Mouse (Mus musculus) thymus, adult 2 months (tissue): ENCODE results near the gene Tecr. TPM values are rescaled to one million over a fixed set of nuclear protein-coding genes. Genes with fewer than 3 reads are reported as not detected.

Experiments used
- DNase-seq: peaks from one replicate; pipeline ENCODE4 v3.0.0; 2021
- H3K27ac ChIP-seq: fragments of 200-500 bp; 2 replicates; pipeline ENCODE4 v1.5.1; 2012; ENCODE audit warnings: low read length, control low read depth; ENCODE audit not compliant: control insufficient read depth, insufficient read depth
- H3K27me3 ChIP-seq: fragments of 200-500 bp; 2 replicates; pipeline ENCODE4 v1.6.1; 2012; ENCODE audit warnings: mild to moderate bottlenecking, low read length, moderate library complexity, mixed read lengths; ENCODE audit not compliant: control insufficient read depth, insufficient read depth
- H3K36me3 ChIP-seq: fragments of 200-500 bp; 2 replicates; pipeline ENCODE4 v1.6.1; 2012; ENCODE audit warnings: mild to moderate bottlenecking, low read length, moderate library complexity; ENCODE audit not compliant: control insufficient read depth, insufficient read depth
- H3K4me1 ChIP-seq: fragments of 200-500 bp; replicated peaks from 2 replicates; pipeline ENCODE4 v1.6.1; 2012; ENCODE audit warnings: low read length; ENCODE audit not compliant: control insufficient read depth, insufficient read depth
- H3K4me3 ChIP-seq: fragments of 200-500 bp; 2 replicates; pipeline ENCODE4 v1.5.1; 2012; ENCODE audit warnings: mild to moderate bottlenecking, low read length, control low read depth, moderate library complexity; ENCODE audit not compliant: control insufficient read depth, insufficient read depth
- CTCF ChIP-seq: fragments of 200-500 bp; IDR thresholded peaks from 2 replicates; pipeline ENCODE4 v1.5.1; 2012; ENCODE audit warnings: mild to moderate bottlenecking, control low read depth, low read length, moderate library complexity, borderline replicate concordance; ENCODE audit not compliant: control insufficient read depth, poor library complexity, insufficient read depth; ENCODE audit errors: extremely low read depth
- POLR2A ChIP-seq: fragments of 200-500 bp; IDR thresholded peaks from 2 replicates; pipeline ENCODE4 v1.6.1; 2012; ENCODE audit warnings: mild to moderate bottlenecking, low read length, control low read depth, moderate library complexity; ENCODE audit not compliant: control insufficient read depth, poor library complexity, insufficient read depth; ENCODE audit errors: extremely low read depth
- WGBS: fragments of 180-500 bp; shearing (Covaris S2); methylation state at CpG from one replicate; pipeline ENCODE4 v1.1.7; 2018; 5-methylcytosine and 5-hydroxymethylcytosine counted together
- polyA plus RNA-seq: library from polyadenylated mRNA; depleted of rRNA; stranded (reverse); fragments of >200 nt; gene quantifications from 2 replicates; pipeline ENCODE4 v1.2.3, GENCODE M21; 2012

Tecr gene
- polyA plus RNA-seq, 1 experiment = 705 TPM

DNA sequence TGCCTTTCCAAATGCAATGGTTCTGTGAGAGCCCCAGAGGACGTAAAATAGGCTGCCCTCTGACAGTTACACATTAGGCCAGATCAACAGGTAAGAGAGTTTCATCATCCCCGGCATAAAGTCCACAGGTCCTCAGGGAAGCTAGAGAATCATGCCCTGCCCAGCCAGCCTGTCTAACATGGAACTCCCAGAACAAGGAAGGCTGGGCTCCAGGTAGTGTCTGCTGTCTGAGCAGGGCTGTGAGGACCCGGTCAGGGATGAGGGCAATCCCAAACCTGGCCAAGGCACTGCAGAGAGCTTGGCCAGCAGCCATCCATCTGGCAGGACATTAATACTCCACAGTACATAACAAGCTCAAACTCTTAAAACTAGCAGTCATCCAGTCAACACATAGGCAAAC is 22.4 kb downstream of the Tecr start:
- no peak overlapping the region for H3K27ac ChIP-seq
- no peak overlapping the region for H3K4me3 ChIP-seq
- WGBS = 95% methylated on average over 3 of the region's 3 CpGs
- H3K27me3 ChIP-seq = no peaks in the 10 kb centered on the region
- DNase-seq = no peak
- H3K4me1 ChIP-seq = no peaks in the 10 kb centered on the region
- H3K36me3 ChIP-seq = no peaks in the 10 kb centered on the region
- TF ChIP-seq POLR2A (no peak), CTCF (no peak)

DNA sequence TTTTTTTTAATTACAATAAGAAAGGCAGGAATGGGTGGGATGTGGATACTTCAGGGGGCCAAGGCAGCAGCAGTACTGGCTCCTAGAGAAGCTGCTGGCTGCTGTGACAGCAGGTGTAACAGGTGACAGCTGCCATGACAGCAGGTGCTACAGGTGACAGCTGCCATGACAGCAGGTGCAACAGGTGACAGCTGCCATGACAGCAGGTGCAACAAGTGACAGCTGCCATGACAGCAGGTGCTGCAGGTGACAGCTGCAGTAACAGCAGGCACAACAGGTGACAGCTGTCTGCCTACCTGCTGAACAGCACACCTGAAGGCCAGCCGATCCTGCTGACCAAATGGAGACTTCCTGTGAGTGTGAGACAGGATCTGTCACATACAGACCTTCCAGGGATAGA is 23.0 kb downstream of the Tecr start:
- no peak overlapping the region for H3K27ac ChIP-seq
- no peaks in the 10 kb centered on the region for H3K36me3 ChIP-seq
- H3K4me1 ChIP-seq = no peaks in the 10 kb centered on the region
- no peak overlapping the region for H3K4me3 ChIP-seq
- 100% methylated on average over 1 of the region's 1 CpGs for WGBS
- no peak for TF ChIP-seq CTCF
- no peak for TF ChIP-seq POLR2A
- H3K27me3 ChIP-seq = no peaks in the 10 kb centered on the region
- DNase-seq = no peak

GRCm38 (mm10) chr8:83583236-83583635 is 24.5 kb downstream of the Tecr start:
- no peak for TF ChIP-seq CTCF
- TF ChIP-seq POLR2A = no peak
- Histone ChIP-seq H3K27ac (no peak overlapping the region), H3K4me3 (no peak overlapping the region), H3K36me3 (no peaks in the 10 kb centered on the region), H3K27me3 (no peaks in the 10 kb centered on the region), H3K4me1 (no peaks in the 10 kb centered on the region)
- DNase-seq = no peak
- 95% methylated on average over 15 of the region's 15 CpGs for WGBS

GRCm38 (mm10) chr8:83582226-83582625 is 25.5 kb downstream of the Tecr start:
- H3K4me3 ChIP-seq = no peak overlapping the region
- 99% methylated on average over 8 of the region's 8 CpGs for WGBS
- no peak for TF ChIP-seq CTCF
- TF ChIP-seq POLR2A = no peak

DNA sequence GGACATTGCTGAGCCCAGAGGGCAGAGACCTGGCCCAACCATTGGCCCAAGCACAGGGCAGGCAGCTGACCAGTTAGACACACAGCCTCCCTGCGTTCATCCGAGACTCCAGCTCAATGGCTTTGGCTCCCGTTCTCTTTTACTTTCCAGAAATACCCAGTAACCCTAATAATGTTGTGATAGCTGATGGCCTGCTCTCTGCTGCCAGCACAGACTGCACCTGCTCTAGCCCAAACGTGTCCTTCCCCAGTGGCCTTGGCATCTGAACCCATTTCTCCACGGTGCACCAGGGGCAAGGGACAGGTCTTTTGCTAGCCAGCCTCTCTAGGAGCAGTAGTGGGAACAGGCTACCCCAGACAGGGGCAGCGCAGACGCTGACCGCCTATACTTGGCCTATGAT is 26.9 kb downstream of the Tecr start:
- Histone ChIP-seq H3K4me3 (no peak overlapping the region), H3K27me3 (no peaks in the 10 kb centered on the region), H3K36me3 (no peaks in the 10 kb centered on the region), H3K27ac (no peak overlapping the region), H3K4me1 (no peaks in the 10 kb centered on the region)
- TF ChIP-seq POLR2A = no peak
- no peak for TF ChIP-seq CTCF
- no peak for DNase-seq
- 94% methylated on average over 8 of the region's 8 CpGs for WGBS

More at GRCm38 (mm10) chr8:83582226-83582625, 25.5 kb downstream of the Tecr start:
- H3K36me3 ChIP-seq = no peaks in the 10 kb centered on the region
- no peaks in the 10 kb centered on the region for H3K4me1 ChIP-seq
- no peak for DNase-seq
- H3K27ac ChIP-seq = no peak overlapping the region
- H3K27me3 ChIP-seq = no peaks in the 10 kb centered on the region

GRCm38 (mm10) chr8:83579676-83580075 is 28.1 kb downstream of the Tecr start:
- DNase-seq = no peak
- no peaks in the 10 kb centered on the region for H3K36me3 ChIP-seq
- no peaks in the 10 kb centered on the region for H3K4me1 ChIP-seq
- no peak for TF ChIP-seq POLR2A
- TF ChIP-seq CTCF = no peak
- no peak overlapping the region for H3K4me3 ChIP-seq
- H3K27ac ChIP-seq = no peak overlapping the region
- no peaks in the 10 kb centered on the region for H3K27me3 ChIP-seq
- WGBS = 96% methylated on average over 8 of the region's 8 CpGs
